Mouse (Mus musculus) c-Kit-positive CD71-negative TER-119-negative erythroid progenitor cells, embryonic 14.5 days (primary cell): Measurements from ENCODE around the gene Slc41a2.

Experiments used
- DNase-seq: peaks from one replicate; pipeline ENCODE4 v3.0.0-alpha.2; 2013; ENCODE audit warnings: low read depth

Slc41a2 gene

GRCm38 (mm10) chr10:83224999-83225398, 112.7 kb downstream of the Slc41a2 start:
- DNase-seq = no peak

- DNase-seq = no peak
Observed at GRCm38 (mm10) chr10:83220847-83221246, 116.8 kb downstream of the Slc41a2 start.

- no peak for DNase-seq
Observed at GRCm38 (mm10) chr10:83220217-83220616, 117.5 kb downstream of the Slc41a2 start.

- peak; percentile 47 for DNase-seq
Observed at GRCm38 (mm10) chr10:83219729-83220128, 118.0 kb downstream of the Slc41a2 start.

GRCm38 (mm10) chr10:83218778-83219177, 118.9 kb downstream of the Slc41a2 start:
- DNase-seq = no peak

GRCm38 (mm10) chr10:83217256-83217655, 120.4 kb downstream of the Slc41a2 start:
- no peak for DNase-seq

- DNase-seq = peak; percentile 45
Observed at GRCm38 (mm10) chr10:83215559-83215958, 122.1 kb downstream of the Slc41a2 start.

GRCm38 (mm10) chr10:83212618-83213017, 125.1 kb downstream of the Slc41a2 start:
- no peak for DNase-seq

GRCm38 (mm10) chr10:83210968-83211583, 126.6 kb downstream of the Slc41a2 start:
- DNase-seq = no peak

- DNase-seq = no peak
Observed at GRCm38 (mm10) chr10:83210122-83210521, 127.6 kb downstream of the Slc41a2 start.

- DNase-seq = no peak
Observed at GRCm38 (mm10) chr10:83209388-83209787, 128.3 kb downstream of the Slc41a2 start.

GRCm38 (mm10) chr10:83208436-83208835, 129.2 kb downstream of the Slc41a2 start:
- DNase-seq = no peak

- DNase-seq = no peak
Observed at GRCm38 (mm10) chr10:83202906-83203702, 134.6 kb downstream of the Slc41a2 start.

GRCm38 (mm10) chr10:83201525-83201924, 136.2 kb downstream of the Slc41a2 start:
- DNase-seq = no peak

GRCm38 (mm10) chr10:83199290-83199689, 138.4 kb downstream of the Slc41a2 start:
- DNase-seq = no peak

GRCm38 (mm10) chr10:83198692-83199091, 139.0 kb downstream of the Slc41a2 start:
- no peak for DNase-seq

- DNase-seq = peak; percentile 45
Observed at GRCm38 (mm10) chr10:83197690-83198336, 139.9 kb downstream of the Slc41a2 start.

GRCm38 (mm10) chr10:83191982-83192381, 145.7 kb downstream of the Slc41a2 start:
- no peak for DNase-seq

GRCm38 (mm10) chr10:83191476-83191875, 146.2 kb downstream of the Slc41a2 start:
- no peak for DNase-seq

GRCm38 (mm10) chr10:83189071-83189470, 148.6 kb downstream of the Slc41a2 start:
- no peak for DNase-seq

- DNase-seq = no peak
Observed at GRCm38 (mm10) chr10:83186984-83187383, 150.7 kb downstream of the Slc41a2 start.

- DNase-seq = no peak
Observed at GRCm38 (mm10) chr10:83186167-83186566, 151.5 kb downstream of the Slc41a2 start.

- no peak for DNase-seq
Observed at GRCm38 (mm10) chr10:83185121-83185520, 152.6 kb downstream of the Slc41a2 start.
